Mouse (Mus musculus) midbrain, embryonic 11.5 days (tissue): ENCODE measurements around the gene Commd1. TPM values are rescaled to one million over a fixed set of nuclear protein-coding genes. Genes with fewer than 3 reads are reported as not detected.

ENCODE experiments used
- ATAC-seq: fragments of 200-750 bp; cut with Nextera tagmentation; 2 replicates; pipeline ENCODE4 v1.8.0; 2017; ENCODE audit warnings: moderate TSS enrichment, moderate library complexity; ENCODE audit not compliant: low FRiP score
- DNase-seq: peaks from one replicate; pipeline ENCODE4 v3.0.0; 2015; ENCODE audit warnings: low spot score; ENCODE audit errors: missing footprints
- H3K27ac ChIP-seq: fragments of 300-500 bp; sonication (generic); 2 replicates; pipeline ENCODE4 v1.5.1; 2014; ENCODE audit warnings: low read depth, low read length
- H3K27me3 ChIP-seq: fragments of 300-500 bp; sonication (generic); 2 replicates; pipeline ENCODE4 v1.6.1; 2014; ENCODE audit warnings: mild to moderate bottlenecking, low read length, moderate library complexity, mixed read lengths; ENCODE audit not compliant: control insufficient read depth, insufficient read depth
- H3K36me3 ChIP-seq: fragments of 300-500 bp; sonication (generic); 2 replicates; pipeline ENCODE4 v1.6.1; 2014; ENCODE audit warnings: mild to moderate bottlenecking, low read length, moderate library complexity, mixed read lengths; ENCODE audit not compliant: control insufficient read depth, insufficient read depth
- H3K4me1 ChIP-seq: fragments of 300-500 bp; sonication (generic); 2 replicates; pipeline ENCODE4 v1.6.1; 2014; ENCODE audit warnings: low read length; ENCODE audit not compliant: control insufficient read depth, insufficient read depth
- H3K4me2 ChIP-seq: fragments of 300-500 bp; sonication (generic); 2 replicates; pipeline ENCODE4 v1.6.1; 2014; ENCODE audit warnings: mild to moderate bottlenecking, moderate library complexity
- H3K4me3 ChIP-seq: fragments of 300-500 bp; sonication (generic); 2 replicates; pipeline ENCODE4 v1.5.1; 2014; ENCODE audit warnings: low read depth, low read length
- H3K9ac ChIP-seq: fragments of 300-500 bp; sonication (generic); 2 replicates; pipeline ENCODE4 v1.6.1; 2014; ENCODE audit warnings: low read length
- H3K9me3 ChIP-seq: fragments of 300-500 bp; sonication (generic); 2 replicates; pipeline ENCODE4 v1.6.1; 2016; ENCODE audit warnings: low read length; ENCODE audit not compliant: control insufficient read depth
- WGBS: fragments of 180-500 bp; shearing (Covaris S2); extraction: QIAGEN DNeasy Blood & Tissue Kit; methylation state at CpG from one replicate; pipeline ENCODE4 v1.1.7; 2014; 5-methylcytosine and 5-hydroxymethylcytosine counted together
- polyA plus RNA-seq: library from polyadenylated mRNA; unstranded; fragments of >200 nt; fragmentation: Nextera tagmentation; extraction: Ambion mirVana; gene quantifications from 2 replicates; pipeline ENCODE4 v1.2.1, GENCODE M21; 2014

Commd1 gene
- polyA plus RNA-seq, 1 experiment from 2014 or later = 437 TPM

DNA sequence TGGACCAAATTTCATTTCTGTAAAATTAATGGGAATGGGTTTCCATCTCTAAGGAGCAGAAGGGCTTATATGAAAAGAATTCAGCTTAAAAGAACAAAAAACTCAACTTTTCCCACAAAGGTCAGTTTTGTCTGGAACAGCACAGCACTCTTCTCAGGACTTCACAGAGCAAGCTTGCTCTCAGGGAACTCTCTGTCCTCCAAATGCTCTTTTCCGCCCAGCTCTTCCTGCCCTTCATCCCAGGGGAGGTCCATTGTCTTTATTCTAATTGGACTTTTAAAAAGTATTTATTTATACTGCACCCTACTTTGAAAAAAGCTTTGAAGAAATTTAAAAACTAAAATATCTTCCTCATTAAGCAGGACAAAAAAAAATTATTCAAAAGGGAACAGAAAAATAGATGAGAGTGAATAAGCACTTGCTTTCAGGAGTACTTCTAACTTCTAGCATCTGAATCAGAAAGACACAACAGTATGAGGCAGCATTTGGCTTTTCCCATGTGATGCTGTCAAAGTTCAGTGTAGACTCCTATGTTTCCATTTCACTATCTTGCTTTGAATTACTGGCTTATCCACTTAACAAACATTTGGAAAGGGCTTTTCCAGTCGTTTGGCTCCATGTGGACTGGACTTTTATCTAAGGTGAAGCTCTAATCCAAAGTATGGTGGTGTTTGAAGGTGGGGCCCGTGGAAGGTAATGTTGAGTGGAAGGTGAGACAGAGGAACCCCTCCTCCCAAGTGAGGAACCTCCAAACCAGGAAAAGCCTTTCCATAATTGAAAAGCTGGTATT is 101.6 kb downstream of the Commd1 start:
- Histone ChIP-seq H3K36me3 (no peaks in the 10 kb centered on the region), H3K27ac (no peak overlapping the region)
- 67% methylated on average over 3 of the region's 3 CpGs for WGBS

GRCm38 (mm10) chr11:22879645-22880044 is 102.5 kb downstream of the Commd1 start:
- DNase-seq (no peak), ATAC-seq (no peak)
- no peaks in the 10 kb centered on the region for H3K4me1 ChIP-seq
- no peaks in the 10 kb centered on the region for H3K27me3 ChIP-seq
- no peak overlapping the region for H3K9ac ChIP-seq
- H3K4me2 ChIP-seq = no peak overlapping the region
- 93% methylated on average over 4 of the region's 4 CpGs for WGBS
- no peak overlapping the region for H3K4me3 ChIP-seq
- no peak overlapping the region for H3K27ac ChIP-seq
- no peaks in the 10 kb centered on the region for H3K36me3 ChIP-seq
- no peaks in the 10 kb centered on the region for H3K9me3 ChIP-seq

More for the DNA sequence above, 101.6 kb downstream of the Commd1 start:
- DNase-seq = no peak
- Histone ChIP-seq H3K4me3 (no peak overlapping the region), H3K9ac (no peak overlapping the region), H3K9me3 (no peaks in the 10 kb centered on the region), H3K4me2 (no peak overlapping the region), H3K4me1 (no peaks in the 10 kb centered on the region), H3K27me3 (no peaks in the 10 kb centered on the region)
- ATAC-seq = no peak

GRCm38 (mm10) chr11:22876680-22877330 is 105.4 kb downstream of the Commd1 start:
- WGBS = 93% methylated on average over 3 of the region's 3 CpGs
- Histone ChIP-seq H3K27me3 (no peaks in the 10 kb centered on the region), H3K4me3 (no peak overlapping the region), H3K27ac (no peak overlapping the region), H3K4me2 (no peak overlapping the region), H3K36me3 (no peaks in the 10 kb centered on the region), H3K9ac (no peak overlapping the region), H3K4me1 (no peaks in the 10 kb centered on the region), H3K9me3 (no peaks in the 10 kb centered on the region)
- DNase-seq = no peak
- no peak for ATAC-seq

DNA sequence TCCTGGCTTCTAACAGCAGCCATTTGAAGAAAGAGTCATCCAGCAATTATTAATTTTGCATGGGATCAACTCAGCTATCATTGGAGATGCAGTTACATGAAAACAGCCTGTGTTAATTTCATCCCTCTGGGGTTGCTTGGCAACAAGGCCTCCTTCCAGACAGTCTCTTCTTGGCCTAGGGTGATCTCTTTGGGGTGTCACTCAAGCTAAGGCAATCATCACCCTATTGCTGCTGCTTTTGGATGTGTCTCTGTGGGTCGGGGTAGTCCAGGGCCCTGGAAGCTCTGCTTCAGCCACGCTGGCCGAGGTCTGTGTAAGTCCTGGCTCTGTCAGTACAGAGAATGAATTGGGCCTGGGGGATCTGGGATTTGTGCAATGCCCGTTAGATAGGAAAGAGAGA is 106.9 kb downstream of the Commd1 start:
- H3K4me1 ChIP-seq = no peaks in the 10 kb centered on the region
- no peak overlapping the region for H3K9ac ChIP-seq
- no peak overlapping the region for H3K27ac ChIP-seq
- ATAC-seq = no peak
- H3K36me3 ChIP-seq = no peaks in the 10 kb centered on the region
- no peak for DNase-seq
- H3K4me3 ChIP-seq = no peak overlapping the region
- WGBS = 73% methylated on average over 4 of the region's 4 CpGs
- H3K27me3 ChIP-seq = no peaks in the 10 kb centered on the region
- H3K4me2 ChIP-seq = no peak overlapping the region
- H3K9me3 ChIP-seq = no peaks in the 10 kb centered on the region

- 60% methylated on average over 6 of the region's 6 CpGs for WGBS
- no peak overlapping the region for H3K27ac ChIP-seq
Measured at GRCm38 (mm10) chr11:22874747-22875146, 107.4 kb downstream of the Commd1 start.

DNA sequence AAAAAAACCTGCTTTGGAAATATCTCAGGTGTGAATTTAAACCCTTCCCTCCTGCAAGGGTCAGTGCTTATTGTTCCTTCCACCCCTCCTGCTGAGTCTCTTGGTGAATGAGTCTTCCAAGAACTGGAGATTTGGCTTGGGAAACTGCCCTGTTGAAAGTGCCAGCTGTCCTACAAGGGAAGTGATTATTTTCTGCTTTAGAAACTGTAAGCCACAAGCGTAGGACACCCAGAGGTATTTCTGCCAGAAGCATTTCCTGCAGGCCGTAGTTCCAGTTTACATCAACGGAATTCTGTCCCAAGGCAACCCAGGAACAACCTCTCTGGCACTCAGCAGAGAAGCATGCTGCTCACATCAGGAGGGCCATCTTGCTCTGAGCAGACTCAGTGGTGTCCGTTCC is 108.8 kb downstream of the Commd1 start:
- Histone ChIP-seq H3K36me3 (no peaks in the 10 kb centered on the region), H3K27ac (no peak overlapping the region), H3K4me2 (no peak overlapping the region), H3K4me3 (no peak overlapping the region), H3K9ac (no peak overlapping the region), H3K4me1 (no peaks in the 10 kb centered on the region), H3K9me3 (no peaks in the 10 kb centered on the region), H3K27me3 (no peaks in the 10 kb centered on the region)
- no peak for ATAC-seq
- no peak for DNase-seq
- WGBS = 66% methylated on average over 4 of the region's 4 CpGs

More at GRCm38 (mm10) chr11:22874747-22875146, 107.4 kb downstream of the Commd1 start:
- H3K4me3 ChIP-seq = no peak overlapping the region
- no peaks in the 10 kb centered on the region for H3K36me3 ChIP-seq
- no peaks in the 10 kb centered on the region for H3K4me1 ChIP-seq
- ATAC-seq = no peak
- DNase-seq = no peak
- H3K4me2 ChIP-seq = no peak overlapping the region
- no peaks in the 10 kb centered on the region for H3K27me3 ChIP-seq
- no peak overlapping the region for H3K9ac ChIP-seq
- no peaks in the 10 kb centered on the region for H3K9me3 ChIP-seq

DNA sequence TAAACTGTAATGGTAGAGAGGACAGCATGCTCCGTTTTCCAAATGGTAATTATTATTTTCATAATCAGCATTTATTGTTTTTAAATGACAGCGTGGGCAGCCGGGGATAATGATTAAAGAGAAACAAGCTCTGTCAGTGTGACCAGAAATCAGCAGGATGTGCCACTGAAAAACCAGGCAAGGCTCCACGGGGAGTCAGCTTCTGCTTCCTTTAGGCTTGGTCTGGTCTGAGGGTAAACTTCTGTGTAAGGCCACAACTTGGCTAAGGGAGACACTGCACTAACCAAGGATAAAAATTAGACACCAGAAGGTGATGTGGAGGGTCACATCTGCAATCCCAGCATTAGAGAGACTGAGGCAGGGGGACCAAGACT is 109.9 kb downstream of the Commd1 start:
- Histone ChIP-seq H3K9me3 (no peaks in the 10 kb centered on the region), H3K4me1 (no peaks in the 10 kb centered on the region), H3K9ac (no peak overlapping the region), H3K4me2 (no peak overlapping the region), H3K4me3 (no peak overlapping the region), H3K36me3 (no peaks in the 10 kb centered on the region), H3K27me3 (no peaks in the 10 kb centered on the region), H3K27ac (no peak overlapping the region)
- 79% methylated on average over 4 of the region's 4 CpGs for WGBS
- no peak for DNase-seq
- ATAC-seq = no peak

DNA sequence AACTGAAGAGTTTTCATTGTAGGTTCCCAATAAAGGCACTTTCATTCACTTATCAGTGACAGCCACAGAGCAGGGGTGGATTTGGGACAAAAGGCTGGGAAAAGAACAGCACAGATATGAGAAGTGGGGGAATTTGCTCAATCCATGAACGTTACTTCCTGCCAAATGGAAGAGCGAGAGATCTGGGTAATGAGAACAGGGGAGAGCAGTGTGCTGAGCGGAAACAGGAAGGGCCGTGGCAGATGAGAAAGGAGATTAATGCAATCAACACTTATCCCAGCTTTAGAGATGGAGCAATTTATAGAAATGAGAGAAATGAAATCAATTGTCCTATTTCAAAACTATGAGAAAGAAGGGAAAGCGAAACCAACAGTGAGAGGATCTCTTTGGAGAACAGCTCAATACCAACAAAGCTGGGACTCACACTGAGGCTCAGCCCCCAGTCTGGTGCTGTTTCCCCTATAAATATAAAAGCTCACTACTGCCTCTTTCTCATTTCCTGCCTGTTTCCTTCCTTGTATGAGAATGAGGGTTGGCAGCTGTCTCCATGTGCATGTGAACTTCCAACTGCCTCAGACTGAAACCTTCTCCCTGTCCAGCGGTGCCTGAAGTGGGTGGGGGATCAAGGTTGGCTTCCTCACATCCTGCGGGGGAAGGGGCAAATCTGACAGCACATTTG is 110.4 kb downstream of the Commd1 start:
- Histone ChIP-seq H3K9ac (no peak overlapping the region), H3K4me1 (no peaks in the 10 kb centered on the region), H3K27me3 (no peaks in the 10 kb centered on the region), H3K4me2 (no peak overlapping the region), H3K4me3 (no peak overlapping the region), H3K9me3 (no peaks in the 10 kb centered on the region), H3K36me3 (no peaks in the 10 kb centered on the region), H3K27ac (no peak overlapping the region)
- DNase-seq (no peak), ATAC-seq (no peak)
- WGBS = 78% methylated on average over 7 of the region's 7 CpGs

- no peak overlapping the region for H3K4me2 ChIP-seq
- H3K9ac ChIP-seq = no peak overlapping the region
- no peak overlapping the region for H3K4me3 ChIP-seq
- no peaks in the 10 kb centered on the region for H3K9me3 ChIP-seq
- no peak overlapping the region for H3K27ac ChIP-seq
- H3K4me1 ChIP-seq = no peaks in the 10 kb centered on the region
- WGBS = 83% methylated on average over 8 of the region's 8 CpGs
- H3K36me3 ChIP-seq = no peaks in the 10 kb centered on the region
- ATAC-seq (no peak), DNase-seq (no peak)
- H3K27me3 ChIP-seq = no peaks in the 10 kb centered on the region
Measured at GRCm38 (mm10) chr11:22868582-22868981, 113.6 kb downstream of the Commd1 start.
